Mouse (Mus musculus): ENCODE measurements at regions not wholly inside any gene's neighbourhood (a gene's known extent, or its start where the extent isn't known, plus 50 kb on each side); places are given as distances from the start of the nearest gene placed in this dataset.
A peak's percentile ranks its signal among the peaks of the same experiment; 100 is the strongest.

GRCm38 (mm10) chr4:105970056-105970455, 180.4 kb downstream of the Gm12728 start:
- no peak for ATAC-seq (ENCODE audit: low TSS enrichment)

DNA sequence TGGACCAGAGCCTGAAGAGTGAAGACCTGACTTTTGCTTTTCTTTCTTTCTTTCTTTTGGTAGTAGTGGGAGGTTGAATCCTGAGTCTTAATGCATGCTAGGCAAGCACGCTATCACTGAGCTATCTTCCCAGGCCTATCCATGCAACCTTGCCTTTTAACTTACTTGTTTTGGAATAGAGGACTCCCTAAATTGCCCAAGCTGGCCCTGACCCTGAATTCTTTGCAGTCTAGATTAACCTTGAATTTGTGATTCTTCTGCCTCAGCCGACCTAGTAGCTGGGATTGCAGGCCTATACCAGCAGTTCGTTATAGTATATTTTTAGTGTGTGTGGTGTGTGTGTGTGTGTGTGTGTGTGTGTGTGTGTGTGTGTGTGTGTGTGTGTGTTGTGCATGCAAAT, 183.1 kb downstream of the Gm12728 start:
- no peak for ATAC-seq (ENCODE audit: low TSS enrichment)

GRCm38 (mm10) chr4:105973769-105974397, 184.2 kb downstream of the Gm12728 start:
- ATAC-seq (ENCODE audit: low TSS enrichment) = no peak

GRCm38 (mm10) chr4:105974948-105975347, 185.3 kb downstream of the Gm12728 start:
- ATAC-seq (ENCODE audit: low TSS enrichment) = no peak

GRCm38 (mm10) chr4:105979048-105979447, 189.4 kb downstream of the Gm12728 start:
- ATAC-seq (ENCODE audit: low TSS enrichment) = no peak

DNA sequence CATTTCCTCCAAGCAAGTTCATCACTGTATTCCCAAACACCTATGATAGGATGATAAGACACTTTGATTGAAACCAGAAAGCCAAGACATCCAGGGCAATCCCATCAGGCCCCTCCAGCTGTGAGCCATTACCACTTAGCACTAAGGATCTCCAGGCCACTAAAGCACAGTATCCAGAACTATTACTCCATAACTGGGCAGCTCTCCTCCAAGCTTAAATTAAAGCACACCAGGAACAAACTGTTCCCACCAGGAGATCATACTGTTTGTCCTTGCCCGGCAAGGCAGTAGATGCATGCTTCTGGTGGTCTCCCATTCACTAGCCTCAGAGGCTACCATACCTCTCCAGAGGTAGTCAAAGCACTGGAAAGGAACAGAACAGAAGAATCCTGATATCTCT, 193.3 kb downstream of the Gm12728 start:
- ATAC-seq (ENCODE audit: low TSS enrichment) = no peak

DNA sequence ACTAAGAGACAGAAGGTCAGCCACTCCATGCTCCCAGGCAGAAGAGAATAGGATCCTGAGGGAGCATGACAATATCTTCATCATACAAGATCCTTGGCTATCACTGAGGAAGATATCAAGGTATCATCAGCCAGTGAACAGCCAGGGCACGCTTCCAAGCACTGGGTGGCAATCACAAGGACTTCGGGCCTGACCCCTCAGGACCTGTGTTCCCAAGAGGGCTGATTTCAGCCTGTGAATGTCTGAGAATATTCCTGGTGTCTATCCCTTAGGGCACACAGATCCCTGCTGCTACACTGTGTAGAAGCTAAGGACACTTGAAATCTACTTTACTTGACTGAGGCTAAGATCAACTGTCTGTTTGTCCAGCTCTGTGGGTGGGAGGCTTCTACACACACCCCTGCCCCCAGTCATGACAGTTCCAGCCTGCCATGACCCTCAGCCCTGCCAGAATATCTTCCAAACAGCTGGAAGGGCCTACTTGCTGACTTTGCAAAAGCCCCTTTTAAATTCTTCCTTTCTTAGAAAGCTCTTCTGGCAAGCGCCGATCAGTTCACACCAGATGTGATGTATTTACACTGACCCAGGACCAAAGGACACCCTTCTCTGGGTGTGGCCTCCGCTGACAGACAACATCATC, 198.4 kb downstream of the Gm12728 start:
- ATAC-seq (ENCODE audit: low TSS enrichment) = no peak

- no peak for ATAC-seq (ENCODE audit: low TSS enrichment)
Measured at GRCm38 (mm10) chr4:105992581-105993127, 203.0 kb downstream of the Gm12728 start.

GRCm38 (mm10) chr4:105994390-105994798, 204.7 kb downstream of the Gm12728 start:
- no peak for ATAC-seq (ENCODE audit: low TSS enrichment)

GRCm38 (mm10) chr4:105996060-105996459, 206.4 kb downstream of the Gm12728 start:
- no peak for ATAC-seq (ENCODE audit: low TSS enrichment)

DNA sequence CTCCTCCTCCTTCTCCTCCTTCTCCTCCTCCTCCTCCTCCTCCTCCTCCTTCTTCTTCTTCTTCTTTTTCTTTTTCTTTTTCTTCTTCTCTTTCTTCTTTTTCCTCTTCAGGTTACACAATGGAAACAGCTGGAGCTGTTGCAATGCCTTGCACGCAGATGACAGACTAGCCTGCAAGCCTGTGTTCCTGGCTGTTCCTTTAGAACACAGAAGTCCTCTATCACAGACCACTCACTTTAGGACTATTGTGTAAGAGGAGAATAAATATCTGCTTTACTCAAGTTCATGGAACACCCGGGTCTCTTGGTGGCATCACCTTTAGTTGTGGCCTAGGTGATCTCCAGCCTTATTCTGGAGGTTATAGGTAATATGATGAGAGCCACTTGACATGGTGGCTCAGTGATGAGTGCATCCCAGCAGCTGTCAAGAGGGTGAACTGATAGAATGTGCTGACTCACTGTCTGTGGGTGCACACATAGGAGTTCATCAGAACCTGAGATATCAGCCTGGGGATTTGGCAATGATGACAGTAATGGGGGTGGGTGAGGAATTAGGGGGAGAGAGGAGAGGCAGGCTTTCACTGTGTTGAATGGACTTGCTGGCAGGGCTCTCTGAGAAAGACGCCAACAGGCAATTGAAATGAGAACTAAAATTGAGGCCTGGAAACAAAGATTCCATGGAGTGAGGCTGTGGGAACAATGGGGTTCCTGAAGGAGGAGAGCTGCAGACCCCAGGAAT, 207.4 kb downstream of the Gm12728 start:
- peak; percentile 55 for ATAC-seq (ENCODE audit: low TSS enrichment)

DNA sequence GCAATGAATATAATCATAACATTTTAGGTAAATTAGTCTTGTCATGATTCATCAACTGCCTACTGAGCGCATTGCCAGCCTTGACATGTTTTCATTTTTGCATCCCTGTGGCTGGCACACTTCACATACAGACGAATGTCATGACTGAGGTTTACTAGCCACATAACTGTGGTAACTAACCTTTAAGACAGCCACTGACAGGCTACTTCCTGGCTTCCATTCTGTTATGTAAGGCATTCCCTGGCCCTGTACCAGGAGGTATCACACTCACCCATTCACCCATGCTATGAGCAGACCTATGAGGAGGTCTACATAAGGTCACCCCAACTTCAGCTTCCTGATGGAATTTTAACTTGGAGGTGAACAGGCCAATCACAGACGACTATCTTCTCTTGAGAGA, 212.8 kb downstream of the Gm12728 start:
- ATAC-seq (ENCODE audit: low TSS enrichment) = no peak

DNA sequence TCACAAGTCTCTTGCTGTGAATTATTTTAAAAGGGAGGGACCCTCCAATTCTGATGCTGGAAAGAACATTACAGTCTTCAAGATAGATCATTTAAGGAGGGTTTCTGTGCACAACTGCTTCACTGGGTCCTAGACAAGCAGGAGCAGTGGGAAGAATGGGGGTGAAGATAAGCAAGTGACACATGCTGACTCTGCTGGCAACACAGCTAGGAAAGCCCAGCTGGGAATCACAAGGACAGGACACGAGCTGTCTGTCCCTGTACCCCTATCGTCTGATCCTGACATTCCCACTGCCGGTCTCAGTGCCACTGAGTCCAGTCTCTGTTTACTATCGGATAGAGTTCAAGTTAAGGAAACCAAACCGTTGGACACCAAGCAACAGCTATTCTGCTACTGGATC, 216.3 kb downstream of the Gm12728 start:
- no peak for ATAC-seq (ENCODE audit: low TSS enrichment)

- ATAC-seq (ENCODE audit: low TSS enrichment) = peak; percentile 99
Measured at GRCm38 (mm10) chr4:106007334-106008190, 217.9 kb downstream of the Gm12728 start.

GRCm38 (mm10) chr4:106017065-106017646, 227.5 kb downstream of the Gm12728 start:
- ATAC-seq (ENCODE audit: low TSS enrichment) = no peak

- no peak for ATAC-seq (ENCODE audit: low TSS enrichment)
Measured at GRCm38 (mm10) chr4:106018936-106019335, 229.3 kb downstream of the Gm12728 start.

DNA sequence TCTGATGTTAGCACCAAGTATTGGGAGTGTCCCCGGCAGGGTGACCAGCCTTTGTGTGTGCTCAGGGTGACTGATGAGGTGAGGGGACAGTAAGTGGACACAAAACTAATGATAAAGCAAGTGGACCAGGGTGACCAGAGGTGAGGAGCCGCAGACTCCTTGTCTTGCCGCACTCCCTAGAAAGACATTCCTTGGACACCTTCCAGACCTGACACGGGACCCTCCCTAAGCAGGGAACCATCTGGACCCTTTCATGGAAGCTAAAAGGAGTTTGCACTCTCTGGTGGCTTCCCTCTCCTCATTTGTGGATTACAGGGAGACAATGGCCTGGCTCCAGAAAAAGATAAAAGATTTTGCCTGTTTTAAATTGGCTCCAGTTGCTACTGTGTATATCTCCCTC, 230.7 kb downstream of the Gm12728 start:
- ATAC-seq (ENCODE audit: low TSS enrichment) = no peak

DNA sequence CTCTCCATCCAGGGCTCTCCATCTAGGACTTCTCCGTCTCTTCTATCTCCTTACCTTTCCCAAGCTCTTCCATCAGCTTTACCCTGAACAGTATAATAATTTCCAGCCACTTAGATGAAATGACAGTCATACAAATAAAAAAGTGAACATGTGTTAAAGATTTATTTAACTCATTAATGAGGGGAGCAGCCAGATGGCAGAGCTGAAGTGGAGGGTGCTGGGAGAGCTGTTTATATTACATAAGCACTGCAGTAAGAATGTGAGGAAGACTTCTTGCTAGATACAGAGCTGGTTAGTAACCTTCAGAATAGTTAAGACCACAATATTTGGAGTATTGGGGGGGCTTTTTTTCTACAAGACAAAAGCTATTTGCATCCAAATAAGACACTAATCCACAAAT, 234.9 kb downstream of the Gm12728 start:
- ATAC-seq (ENCODE audit: low TSS enrichment) = no peak

DNA sequence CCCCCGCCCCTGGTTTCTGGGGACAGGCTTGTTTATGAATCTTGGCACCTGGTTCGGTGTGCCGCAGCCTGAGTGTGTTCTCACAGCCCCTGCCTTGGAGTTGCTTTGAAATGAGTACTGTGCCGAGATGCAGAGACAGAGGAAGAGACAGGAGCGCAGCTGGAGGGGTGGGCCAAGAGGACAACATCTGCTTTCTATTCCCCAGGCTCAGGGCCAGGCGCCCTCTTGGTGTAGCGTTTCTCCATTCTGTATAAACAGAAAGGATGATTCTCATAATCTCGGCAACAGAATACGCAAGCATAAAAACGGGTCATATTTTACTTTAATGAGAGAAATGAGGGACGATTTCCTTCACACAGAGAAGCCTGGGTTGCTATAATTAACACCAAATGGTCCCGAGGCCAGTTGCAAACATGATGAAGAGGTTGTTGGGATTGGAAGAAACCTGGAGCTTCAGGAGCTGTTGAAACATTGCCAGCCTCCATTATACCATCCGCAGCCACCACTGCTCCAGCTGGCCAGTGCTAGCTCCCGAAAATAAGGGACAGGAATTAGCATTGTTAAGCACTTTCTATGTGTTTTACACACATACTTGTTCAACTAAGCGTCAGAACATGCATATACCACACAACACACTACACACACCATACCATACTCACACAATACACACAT, 236.4 kb downstream of the Gm12728 start:
- no peak for ATAC-seq (ENCODE audit: low TSS enrichment)

GRCm38 (mm10) chr4:106040376-106040775, 250.7 kb downstream of the Gm12728 start:
- no peak for ATAC-seq (ENCODE audit: low TSS enrichment)

DNA sequence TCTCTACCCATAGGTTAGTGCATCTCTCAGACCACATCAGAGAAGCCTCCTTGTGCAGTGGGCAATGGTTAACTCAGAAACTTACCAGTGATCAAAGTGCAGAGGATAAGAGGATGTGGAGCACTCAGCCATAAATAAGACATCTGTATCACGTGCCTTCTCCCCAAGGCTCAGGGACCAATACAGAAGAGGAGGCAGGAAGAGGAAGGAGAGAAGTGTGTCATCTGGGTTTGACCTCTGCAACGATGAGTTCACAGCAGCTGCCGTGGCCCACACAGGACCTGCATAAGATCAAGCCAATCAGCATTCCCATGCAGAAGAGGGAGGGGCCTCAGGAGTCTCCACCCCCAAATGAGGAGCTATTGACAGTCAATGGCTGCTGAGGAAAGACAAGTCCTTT, 252.8 kb downstream of the Gm12728 start:
- no peak for ATAC-seq (ENCODE audit: low TSS enrichment)
